Mouse (Mus musculus) heart, embryonic 16.5 days (tissue): ENCODE results near the gene Epha7. TPM values are rescaled to one million over a fixed set of nuclear protein-coding genes. Genes with fewer than 3 reads are reported as not detected.

Experiments
- ATAC-seq: fragments of 200-750 bp; cut with Nextera tagmentation; replicated peaks from 2 replicates; pipeline ENCODE4 v1.8.0; 2017; ENCODE audit warnings: moderate number of reproducible peaks; ENCODE audit not compliant: insufficient read depth, low FRiP score; ENCODE audit errors: extremely low read depth
- H3K27ac ChIP-seq: fragments of 300-500 bp; sonication (generic); 2 replicates; pipeline ENCODE4 v1.5.1; 2014; ENCODE audit warnings: mild to moderate bottlenecking, low read length, control low read depth, moderate library complexity
- H3K27me3 ChIP-seq: fragments of 300-500 bp; sonication (generic); 2 replicates; pipeline ENCODE4 v1.6.1; 2014; ENCODE audit warnings: low read length, mixed read lengths; ENCODE audit not compliant: control insufficient read depth, insufficient read depth
- H3K36me3 ChIP-seq: fragments of 300-500 bp; sonication (generic); 2 replicates; pipeline ENCODE4 v1.6.1; 2014; ENCODE audit not compliant: control insufficient read depth, insufficient read depth
- H3K4me1 ChIP-seq: fragments of 300-500 bp; sonication (generic); 2 replicates; pipeline ENCODE4 v1.6.1; 2014; ENCODE audit warnings: low read length, mixed read lengths; ENCODE audit not compliant: control insufficient read depth, insufficient read depth
- H3K4me2 ChIP-seq: fragments of 300-500 bp; sonication (generic); 2 replicates; pipeline ENCODE4 v1.6.1; 2014; ENCODE audit warnings: low read depth, mild to moderate bottlenecking, control low read depth, low read length
- H3K4me3 ChIP-seq: fragments of 300-500 bp; sonication (generic); 2 replicates; pipeline ENCODE4 v1.5.1; 2014; ENCODE audit warnings: mild to moderate bottlenecking, control low read depth, low read length
- H3K9ac ChIP-seq: fragments of 300-500 bp; sonication (generic); 2 replicates; pipeline ENCODE4 v1.6.1; 2014; ENCODE audit warnings: low read length, control low read depth
- H3K9me3 ChIP-seq: fragments of 300-500 bp; sonication (generic); replicated peaks from 2 replicates; pipeline ENCODE4 v1.6.1; 2016; ENCODE audit warnings: low read length; ENCODE audit not compliant: control insufficient read depth
- WGBS: fragments of 180-500 bp; shearing (Covaris S2); extraction: QIAGEN DNeasy Blood & Tissue Kit; methylation state at CpG from one replicate; pipeline ENCODE4 v1.1.7; 2014; 5-methylcytosine and 5-hydroxymethylcytosine counted together
- polyA plus RNA-seq: library from polyadenylated mRNA; unstranded; fragments of >200 nt; fragmentation: Nextera tagmentation; extraction: Ambion mirVana; gene quantifications from 2 replicates; pipeline ENCODE4 v1.2.1, GENCODE M21; 2015

The Epha7 gene
- polyA plus RNA-seq, result 25.5 and 26.9 TPM in 2 replicates

DNA sequence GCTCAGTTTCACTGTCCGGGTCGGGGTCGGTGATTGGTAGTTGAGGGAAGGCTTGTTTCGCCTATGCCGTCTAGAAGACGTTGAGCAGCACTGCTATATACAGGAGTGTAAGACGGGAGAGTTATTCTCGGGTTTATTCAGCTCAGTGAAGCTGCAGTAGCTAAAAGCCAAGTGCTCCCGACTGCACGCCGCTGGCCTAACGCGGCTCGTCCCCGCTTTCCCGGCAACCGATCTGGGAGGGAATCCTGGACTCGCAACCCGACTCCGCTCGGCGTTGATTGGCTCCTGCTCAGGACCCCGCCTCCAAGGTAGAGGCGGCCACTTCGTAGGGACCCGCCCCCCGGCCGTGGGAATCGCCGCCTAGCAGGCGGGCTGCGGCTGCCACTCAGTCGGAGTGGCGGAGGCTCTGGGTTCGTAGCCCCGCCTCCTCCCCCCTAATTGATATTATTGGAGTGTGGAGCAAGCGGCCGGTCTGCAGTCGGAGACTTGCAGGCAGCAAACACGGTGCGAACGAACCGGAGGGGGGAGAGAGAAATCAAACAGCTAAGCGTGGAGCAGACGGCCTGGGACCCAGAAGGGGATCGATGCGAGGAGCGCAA, at the start of gene Epha7:
Gene Epha7 (plus strand): TSS at position 441 of the 599 bp plus-strand sequence.
- ATAC-seq, result peak; percentile 96
- 0% methylated on average over 48 of the region's 48 CpGs for WGBS
- H3K4me3 ChIP-seq, result peak within 1 kb of the TSS; percentile 92
- H3K4me1 ChIP-seq, result no peaks in the 10 kb centered on the region
- no peaks in the 10 kb centered on the region for H3K27me3 ChIP-seq
- peak within 1 kb of the TSS; percentile 89 for H3K4me2 ChIP-seq
- peak within 1 kb of the TSS; percentile 93 for H3K9ac ChIP-seq
- H3K9me3 ChIP-seq, result no peaks in the 10 kb centered on the region
- H3K27ac ChIP-seq, result peak within 1 kb of the TSS; percentile 96
- no peaks in the 10 kb centered on the region for H3K36me3 ChIP-seq

DNA sequence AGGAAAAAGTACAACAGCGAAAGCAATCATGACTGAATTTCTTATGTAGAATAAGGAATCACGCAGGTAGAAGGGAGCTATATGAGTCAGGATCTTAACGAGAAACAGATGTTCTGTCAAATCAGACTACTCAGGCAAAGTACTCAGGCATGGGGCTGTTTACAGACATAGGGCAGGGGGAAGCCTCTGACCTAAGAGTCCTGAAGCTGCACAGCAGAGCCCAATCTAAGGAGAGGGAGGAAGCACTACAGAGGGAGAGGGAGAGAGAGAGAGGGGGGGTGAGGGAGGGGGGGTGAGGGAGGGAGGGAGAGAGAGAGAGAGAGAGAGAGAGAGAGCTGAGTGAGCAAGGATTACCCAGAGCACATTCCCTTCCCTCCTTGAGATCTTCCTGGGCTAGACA, 29.0 kb upstream of the Epha7 start:
- WGBS, result 41% methylated on average over 3 of the region's 3 CpGs
- no peaks in the 10 kb centered on the region for H3K9me3 ChIP-seq
- no peak overlapping the region for H3K9ac ChIP-seq
- H3K36me3 ChIP-seq, result no peaks in the 10 kb centered on the region
- H3K27me3 ChIP-seq, result no peaks in the 10 kb centered on the region
- no peak overlapping the region for H3K4me2 ChIP-seq
- no peak overlapping the region for H3K27ac ChIP-seq
- no peak for ATAC-seq
- no peaks in the 10 kb centered on the region for H3K4me1 ChIP-seq
- no peak overlapping the region for H3K4me3 ChIP-seq

DNA sequence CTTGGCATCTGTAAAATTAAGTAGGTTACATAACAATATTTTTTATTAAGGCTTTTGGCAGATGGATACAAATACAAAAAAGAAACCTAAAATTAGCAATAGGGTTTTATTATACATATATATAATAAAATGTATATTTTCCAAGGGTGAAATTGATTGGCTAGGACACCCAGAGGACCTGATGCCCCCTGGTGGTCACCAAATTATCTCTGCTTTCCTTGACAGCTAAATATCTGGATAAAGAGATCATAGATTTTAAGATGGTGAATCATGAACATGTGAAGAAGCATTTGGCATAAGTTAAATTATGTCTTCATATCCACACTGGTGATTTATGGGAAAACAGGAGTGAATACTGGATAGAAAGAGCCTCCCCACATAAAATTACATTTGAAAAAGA, 4.1 kb upstream of the Epha7 start:
- Histone ChIP-seq H3K4me2 (no peak overlapping the region), H3K4me3 (no peak overlapping the region), H3K4me1 (no peaks in the 10 kb centered on the region), H3K27me3 (no peaks in the 10 kb centered on the region), H3K36me3 (no peaks in the 10 kb centered on the region), H3K27ac (no peak overlapping the region), H3K9ac (no peak overlapping the region), H3K9me3 (no peaks in the 10 kb centered on the region)
- ATAC-seq, result no peak

DNA sequence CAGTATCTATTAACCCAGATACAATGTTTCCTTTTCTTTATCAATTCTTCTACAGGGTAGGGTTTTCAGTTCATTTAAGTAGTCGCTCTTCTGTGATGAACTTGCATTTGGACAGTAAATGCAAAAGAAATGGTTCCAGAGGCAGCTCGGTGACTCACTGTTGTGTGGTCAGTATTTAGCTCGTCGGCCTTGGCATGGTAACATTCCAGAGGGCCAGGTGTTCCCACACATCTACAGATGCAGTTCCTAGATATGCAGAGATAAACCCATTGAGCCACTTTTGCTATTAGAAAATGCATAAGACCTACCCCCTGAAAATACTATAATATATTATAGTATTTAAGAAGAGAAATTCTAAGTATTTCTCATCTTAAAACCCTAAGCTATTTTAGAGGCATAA, 3.2 kb upstream of the Epha7 start:
- H3K9ac ChIP-seq, result no peak overlapping the region
- 68% methylated on average over 4 of the region's 4 CpGs for WGBS
- no peak overlapping the region for H3K4me2 ChIP-seq
- H3K27ac ChIP-seq, result no peak overlapping the region
- ATAC-seq, result no peak
- H3K4me1 ChIP-seq, result no peaks in the 10 kb centered on the region
- no peaks in the 10 kb centered on the region for H3K27me3 ChIP-seq
- no peaks in the 10 kb centered on the region for H3K9me3 ChIP-seq
- no peak overlapping the region for H3K4me3 ChIP-seq
- no peaks in the 10 kb centered on the region for H3K36me3 ChIP-seq

DNA sequence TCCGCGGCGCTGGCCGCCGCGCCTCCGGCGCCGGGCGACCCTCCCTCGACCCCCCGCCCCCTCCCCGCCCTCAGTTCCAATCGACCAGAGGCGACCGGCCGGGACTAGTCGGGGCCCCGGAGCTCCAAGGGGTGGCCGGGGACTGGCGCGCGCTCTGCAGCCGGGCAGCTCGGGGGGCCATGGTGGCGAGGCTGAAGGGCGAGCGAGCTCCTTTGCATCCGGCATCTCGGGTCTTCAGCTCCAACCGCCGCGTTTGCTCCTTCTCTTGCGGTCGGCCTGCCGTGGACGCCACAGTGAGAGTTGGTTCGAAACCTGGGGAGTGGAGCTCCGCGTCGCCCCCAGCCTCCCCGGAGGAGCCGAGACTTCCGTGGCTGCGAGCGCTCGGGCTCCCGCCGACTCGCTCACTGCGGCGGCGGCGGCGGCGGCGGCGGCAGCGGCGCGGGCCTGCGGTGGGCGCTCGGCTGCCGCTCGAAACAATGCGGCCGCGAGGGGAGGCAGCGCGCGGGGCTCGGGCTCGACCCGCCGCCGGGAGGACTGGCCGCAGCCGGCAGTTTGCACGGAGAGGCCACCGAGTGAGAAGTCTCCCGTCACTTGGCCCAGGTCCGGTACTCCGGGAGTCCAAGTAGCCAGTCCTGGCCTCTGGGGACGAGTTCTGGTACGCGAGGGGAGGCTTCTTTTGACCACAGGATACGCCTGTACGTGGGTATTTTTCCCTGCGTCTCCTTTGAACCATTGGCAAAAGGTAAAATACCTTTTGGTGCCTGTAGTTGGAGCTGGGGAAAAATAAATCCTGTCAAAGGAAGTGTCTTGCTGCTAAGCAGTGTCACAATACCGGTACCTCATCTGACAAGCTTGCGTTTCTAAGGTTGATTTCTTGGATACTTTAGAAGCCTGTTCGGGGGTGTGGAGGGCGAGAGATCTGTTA, 882 bp downstream of the Epha7 start:
- Histone ChIP-seq H3K9me3 (no peaks in the 10 kb centered on the region), H3K27me3 (no peaks in the 10 kb centered on the region), H3K4me3 (peak overlapping the region; percentile 92), H3K36me3 (no peaks in the 10 kb centered on the region), H3K9ac (peak overlapping the region; percentile 93), H3K4me2 (peak overlapping the region; percentile 89), H3K27ac (peak overlapping the region; percentile 96), H3K4me1 (no peaks in the 10 kb centered on the region)
- under 1% methylated on average over 87 of the region's 94 CpGs for WGBS
- ATAC-seq, result 0 out of 2 replicates have a peak, but pooled peaks have one; percentile 7

DNA sequence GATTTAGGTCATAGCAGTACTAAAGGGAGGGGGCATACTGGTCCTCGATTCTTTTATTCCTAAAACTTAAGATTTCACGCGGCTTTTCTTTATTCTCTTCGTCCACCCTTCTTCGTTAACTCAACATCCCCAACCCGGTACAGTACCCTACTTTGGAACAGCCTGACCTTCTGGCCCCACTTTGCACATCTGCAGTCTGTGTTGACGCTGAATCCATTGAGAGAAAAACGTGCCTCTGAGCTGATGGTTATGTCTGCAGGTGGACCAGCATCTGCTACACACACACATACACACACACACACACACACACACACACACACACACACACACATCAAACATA, 1.5 kb downstream of the Epha7 start:
- Histone ChIP-seq H3K36me3 (no peaks in the 10 kb centered on the region), H3K9me3 (no peaks in the 10 kb centered on the region), H3K4me3 (peak overlapping the region; percentile 92), H3K9ac (peak overlapping the region; percentile 93), H3K27ac (peak overlapping the region; percentile 96), H3K4me2 (peak overlapping the region; percentile 89), H3K4me1 (no peaks in the 10 kb centered on the region), H3K27me3 (no peaks in the 10 kb centered on the region)
- ATAC-seq, result no peak
- WGBS, result 1% methylated on average over 8 of the region's 8 CpGs

DNA sequence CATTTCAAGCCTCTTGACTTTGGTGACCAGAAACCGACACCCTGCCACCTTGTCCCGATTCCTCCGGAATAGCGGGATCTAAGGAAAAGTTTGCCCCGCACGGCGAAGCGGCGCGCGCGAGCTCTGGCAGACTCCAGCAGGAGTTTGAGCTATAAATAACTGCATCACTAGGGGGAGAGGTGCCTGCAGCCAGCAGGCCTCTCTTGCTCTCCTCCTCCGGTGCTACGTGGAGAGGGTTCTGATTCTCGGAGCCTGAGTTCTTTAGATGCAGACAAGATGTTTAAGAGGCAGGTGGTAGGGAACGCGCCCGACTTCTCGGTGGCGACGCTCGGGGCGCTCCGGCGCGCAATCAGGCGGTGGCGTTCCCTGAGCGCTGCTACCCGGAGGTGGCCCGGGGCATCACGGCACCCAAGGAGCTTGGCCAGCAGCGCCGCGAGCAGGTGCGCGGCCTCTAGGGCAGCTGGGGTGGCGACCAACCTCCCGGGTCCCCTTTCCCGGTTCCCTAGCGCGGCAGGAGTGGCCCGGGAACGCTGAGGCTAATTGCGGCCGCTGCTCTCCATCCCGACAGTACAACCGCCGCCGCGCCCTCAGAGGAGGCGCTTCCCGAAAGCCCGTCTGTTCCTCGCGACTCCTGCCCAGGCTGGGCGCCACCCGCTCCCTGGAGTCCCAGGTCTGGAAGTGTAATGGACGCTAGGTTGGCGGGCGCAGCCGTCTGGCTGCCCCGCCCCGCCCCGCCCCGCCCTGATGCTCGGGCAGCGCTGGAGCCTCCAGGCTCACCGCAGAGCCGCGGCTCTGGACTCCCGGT, 2.1 kb downstream of the Epha7 start:
- peak overlapping the region; percentile 96 for H3K27ac ChIP-seq
- no peaks in the 10 kb centered on the region for H3K27me3 ChIP-seq
- H3K9ac ChIP-seq, result peak overlapping the region; percentile 93
- WGBS, result under 1% methylated on average over 69 of the region's 72 CpGs
- H3K36me3 ChIP-seq, result no peaks in the 10 kb centered on the region
- H3K4me1 ChIP-seq, result no peaks in the 10 kb centered on the region
- H3K4me3 ChIP-seq, result peak overlapping the region; percentile 92
- H3K4me2 ChIP-seq, result peak overlapping the region; percentile 89
- ATAC-seq, result peak; percentile 58
- no peaks in the 10 kb centered on the region for H3K9me3 ChIP-seq

DNA sequence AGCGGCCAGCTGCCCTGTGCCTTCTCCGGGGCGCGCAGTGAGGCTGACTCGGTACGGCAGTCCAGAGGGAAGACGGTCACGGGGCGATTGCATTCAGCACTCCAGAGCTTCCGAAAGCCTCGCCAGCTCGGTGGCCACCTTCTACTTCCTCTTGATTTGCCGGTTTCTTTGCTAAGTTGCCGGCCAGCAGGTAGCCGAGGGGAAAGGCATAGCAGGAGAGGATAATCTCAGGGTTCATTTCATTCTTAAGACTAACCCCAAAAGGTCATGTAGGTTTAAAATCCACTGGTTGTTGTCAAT, 2.6 kb downstream of the Epha7 start:
- 1% methylated on average over 15 of the region's 15 CpGs for WGBS
- H3K27me3 ChIP-seq, result no peaks in the 10 kb centered on the region
- ATAC-seq, result no peak
- H3K9me3 ChIP-seq, result no peaks in the 10 kb centered on the region
- H3K27ac ChIP-seq, result peak overlapping the region; percentile 96
- H3K9ac ChIP-seq, result peak overlapping the region; percentile 93
- no peaks in the 10 kb centered on the region for H3K36me3 ChIP-seq
- H3K4me2 ChIP-seq, result peak overlapping the region; percentile 89
- H3K4me1 ChIP-seq, result no peaks in the 10 kb centered on the region
- H3K4me3 ChIP-seq, result peak overlapping the region; percentile 92

DNA sequence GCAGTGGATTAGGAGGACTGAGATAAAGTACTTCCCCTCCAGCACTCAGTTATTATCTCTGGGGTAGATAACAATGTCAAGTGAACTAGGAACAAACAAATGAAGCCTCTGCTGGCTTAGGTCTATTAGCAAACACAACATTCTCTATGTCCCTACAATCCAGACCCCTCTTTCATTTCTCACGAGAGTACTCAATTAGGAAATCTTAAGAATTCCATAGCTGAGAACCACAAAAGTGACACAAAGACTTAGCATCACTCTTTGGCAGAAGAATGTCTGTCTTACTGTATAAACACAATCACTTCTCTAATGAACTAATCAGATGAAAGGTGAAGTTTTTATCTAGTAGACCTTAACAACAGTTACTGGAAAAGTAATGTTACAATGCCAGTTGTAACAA, 10.7 kb downstream of the Epha7 start:
- Histone ChIP-seq H3K9me3 (no peaks in the 10 kb centered on the region), H3K27ac (no peak overlapping the region), H3K36me3 (peaks cover 3% of the 10 kb centered on the region; the same call in 1 of the 2 replicates), H3K4me2 (no peak overlapping the region), H3K27me3 (no peaks in the 10 kb centered on the region), H3K4me1 (peaks cover 4% of the 10 kb centered on the region), H3K4me3 (no peak overlapping the region), H3K9ac (no peak overlapping the region)
- ATAC-seq, result no peak
- 34% methylated on average over 1 of the region's 1 CpGs for WGBS
